Mouse (Mus musculus): ENCODE results near the gene Tgfa. TPM values are rescaled to one million over a fixed set of nuclear protein-coding genes. Genes with fewer than 3 reads are reported as not detected.
A peak's percentile ranks its signal among the peaks of the same experiment; 100 is the strongest.

The Tgfa gene
- polyA plus RNA-seq, 1 experiment from 2014 or later, result 3.0 TPM

GRCm38 (mm10) chr6:86167851-86168250 lies 27.2 kb upstream of the Tgfa start:
- Histone ChIP-seq H3K36me3 (replicated peaks; ENCODE audit: insufficient read depth, low read length) (no peaks in the 10 kb centered on the region), H3K4me3 (ENCODE audit: low read depth, low read length) (no peak overlapping the region), H3K9ac (replicated peaks) (no peak overlapping the region), H3K27ac (ENCODE audit: low read depth) (no peak overlapping the region), H3K4me1 (ENCODE audit: insufficient read depth) (no peaks in the 10 kb centered on the region), H3K4me2 (ENCODE audit: low read depth, low read length) (no peak overlapping the region), H3K9me3 (ENCODE audit: low read length) (no peaks in the 10 kb centered on the region), H3K27me3 (ENCODE audit: insufficient read depth, low read length) (no peaks in the 10 kb centered on the region)
- TF ChIP-seq CTCF (IDR thresholded peaks at IDR 0.05; ENCODE audit: low read depth) (no peak), EP300 (IDR thresholded peaks at IDR 0.05; ENCODE audit: low read depth) (no peak)
- WGBS (ENCODE audit: insufficient replicate concordance), result 74% methylated on average over 5 of the region's 5 CpGs
- DNase-seq (no peak), ATAC-seq (no peak)

DNA sequence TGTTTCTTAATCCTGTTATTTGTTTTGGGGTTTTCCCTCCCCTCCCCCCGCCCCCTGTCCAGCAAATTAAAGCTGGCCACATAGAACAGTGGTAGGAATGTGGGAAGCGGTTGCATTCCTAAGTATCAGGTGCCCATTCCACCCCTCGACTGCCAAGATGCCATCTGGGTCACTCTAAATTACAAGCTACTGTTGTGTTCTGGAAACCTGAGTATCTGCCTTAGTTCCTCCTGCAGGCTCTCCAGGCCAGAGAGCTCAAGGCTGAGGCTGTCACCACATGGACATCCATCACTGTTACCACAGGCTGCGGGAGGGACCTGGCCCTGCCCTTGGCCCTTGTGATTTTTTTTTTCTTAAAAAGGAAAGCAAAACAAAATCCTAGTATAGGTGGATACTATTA lies 25.9 kb upstream of the Tgfa start:
- Histone ChIP-seq H3K4me2 (ENCODE audit: low read depth, low read length) (no peak overlapping the region), H3K4me1 (ENCODE audit: insufficient read depth) (no peaks in the 10 kb centered on the region), H3K36me3 (replicated peaks; ENCODE audit: insufficient read depth, low read length) (no peaks in the 10 kb centered on the region), H3K27me3 (ENCODE audit: insufficient read depth, low read length) (no peaks in the 10 kb centered on the region), H3K9ac (replicated peaks) (no peak overlapping the region), H3K27ac (ENCODE audit: low read depth) (no peak overlapping the region), H3K4me3 (ENCODE audit: low read depth, low read length) (no peak overlapping the region), H3K9me3 (ENCODE audit: low read length) (no peaks in the 10 kb centered on the region)
- ATAC-seq (no peak), DNase-seq (no peak)
- TF ChIP-seq EP300 (IDR thresholded peaks at IDR 0.05; ENCODE audit: low read depth), result no peak
- WGBS (ENCODE audit: insufficient replicate concordance), result 43% methylated on average over 4 of the region's 4 CpGs

DNA sequence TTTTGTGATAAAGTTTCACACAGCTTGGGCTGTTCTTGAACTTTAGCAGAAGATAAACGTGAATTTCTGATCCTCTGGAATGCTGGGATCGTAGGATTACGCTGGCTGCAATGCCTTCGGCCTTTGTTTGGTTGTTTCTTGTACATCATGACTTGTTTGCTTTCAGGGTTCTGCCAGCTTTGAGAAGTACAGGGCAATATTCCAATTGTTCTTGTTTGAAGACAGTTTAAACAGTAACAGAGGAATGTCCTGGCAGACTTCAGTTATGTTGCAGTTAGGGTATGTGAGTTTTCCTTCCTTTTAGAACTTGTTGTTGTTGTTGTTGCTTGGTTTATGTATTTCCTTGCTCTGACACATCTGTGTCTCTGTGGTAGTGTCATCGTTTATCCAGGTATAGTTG lies 18.8 kb upstream of the Tgfa start:
- 51% methylated on average over 5 of the region's 5 CpGs for WGBS (ENCODE audit: insufficient replicate concordance)
- Histone ChIP-seq H3K4me2 (ENCODE audit: low read depth, low read length) (peak overlapping the region; percentile 45), H3K27ac (ENCODE audit: low read depth) (peak overlapping the region; percentile 36), H3K9me3 (ENCODE audit: low read length) (no peaks in the 10 kb centered on the region), H3K36me3 (replicated peaks; ENCODE audit: insufficient read depth, low read length) (no peaks in the 10 kb centered on the region), H3K27me3 (ENCODE audit: insufficient read depth, low read length) (no peaks in the 10 kb centered on the region), H3K4me1 (ENCODE audit: insufficient read depth) (peaks cover 12% of the 10 kb centered on the region), H3K4me3 (ENCODE audit: low read depth, low read length) (no peak overlapping the region), H3K9ac (replicated peaks) (no peak overlapping the region)
- no peak for TF ChIP-seq EP300 (IDR thresholded peaks at IDR 0.05; ENCODE audit: low read depth)
- no peak for TF ChIP-seq CTCF (IDR thresholded peaks at IDR 0.05; ENCODE audit: low read depth)
- ATAC-seq (no peak), DNase-seq (no peak)

- no peaks in the 10 kb centered on the region for H3K36me3 ChIP-seq (replicated peaks; ENCODE audit: insufficient read depth, low read length)
- no peaks in the 10 kb centered on the region for H3K27me3 ChIP-seq (ENCODE audit: insufficient read depth, low read length)
- H3K27ac ChIP-seq (ENCODE audit: low read depth), result peak overlapping the region; percentile 36
- no peak overlapping the region for H3K9ac ChIP-seq (replicated peaks)
- peak overlapping the region; percentile 45 for H3K4me2 ChIP-seq (ENCODE audit: low read depth, low read length)
- H3K4me1 ChIP-seq (ENCODE audit: insufficient read depth), result peaks cover 12% of the 10 kb centered on the region
- no peak overlapping the region for H3K4me3 ChIP-seq (ENCODE audit: low read depth, low read length)
- TF ChIP-seq EP300 (IDR thresholded peaks at IDR 0.05; ENCODE audit: low read depth) (no peak), CTCF (IDR thresholded peaks at IDR 0.05; ENCODE audit: low read depth) (no peak)
- ATAC-seq, result no peak
- no peak for DNase-seq
- H3K9me3 ChIP-seq (ENCODE audit: low read length), result no peaks in the 10 kb centered on the region
- 59% methylated on average over 6 of the region's 6 CpGs for WGBS (ENCODE audit: insufficient replicate concordance)
These were observed 18.3 kb upstream of the Tgfa start for GRCm38 (mm10) chr6:86176721-86177120.

- Histone ChIP-seq H3K9ac (replicated peaks) (no peak overlapping the region), H3K27me3 (ENCODE audit: insufficient read depth, low read length) (no peaks in the 10 kb centered on the region), H3K4me1 (ENCODE audit: insufficient read depth) (peaks cover 12% of the 10 kb centered on the region), H3K4me2 (ENCODE audit: low read depth, low read length) (no peak overlapping the region), H3K36me3 (replicated peaks; ENCODE audit: insufficient read depth, low read length) (no peaks in the 10 kb centered on the region), H3K4me3 (ENCODE audit: low read depth, low read length) (no peak overlapping the region), H3K9me3 (ENCODE audit: low read length) (no peaks in the 10 kb centered on the region), H3K27ac (ENCODE audit: low read depth) (peak overlapping the region; percentile 36; the same call in 1 of the 2 replicates)
- no peak for ATAC-seq
- WGBS (ENCODE audit: insufficient replicate concordance), result 84% methylated on average over 9 of the region's 9 CpGs
- no peak for TF ChIP-seq EP300 (IDR thresholded peaks at IDR 0.05; ENCODE audit: low read depth)
- no peak for TF ChIP-seq CTCF (IDR thresholded peaks at IDR 0.05; ENCODE audit: low read depth)
- DNase-seq, result no peak
These were observed 17.6 kb upstream of the Tgfa start for GRCm38 (mm10) chr6:86177331-86177982.

DNA sequence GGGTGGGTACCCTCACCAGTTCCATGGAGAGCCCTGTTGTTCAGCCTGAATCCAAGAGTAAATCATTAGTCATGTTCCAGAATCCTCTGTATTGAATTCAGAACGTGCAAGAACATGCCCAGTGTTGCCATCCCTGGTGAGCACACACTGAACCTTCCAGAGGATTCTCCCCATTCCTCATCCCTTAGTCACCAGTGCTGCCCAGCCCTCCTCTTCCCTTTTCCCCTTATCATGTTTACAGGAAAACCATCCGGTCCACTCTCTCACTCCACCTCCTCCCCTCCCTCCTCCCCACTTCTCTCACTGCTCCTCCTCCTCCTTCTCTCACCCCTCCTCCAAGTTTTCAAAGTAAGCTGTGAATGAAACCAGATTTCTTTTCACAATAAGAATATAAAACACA lies 14.4 kb upstream of the Tgfa start:
- peak; percentile 56 for ATAC-seq
- no peak overlapping the region for H3K27ac ChIP-seq (ENCODE audit: low read depth)
- DNase-seq, result no peak

More for the DNA sequence above, 14.4 kb upstream of the Tgfa start:
- no peak overlapping the region for H3K9ac ChIP-seq (replicated peaks)
- no peaks in the 10 kb centered on the region for H3K27me3 ChIP-seq (ENCODE audit: insufficient read depth, low read length)
- 13% methylated on average over 2 of the region's 2 CpGs for WGBS (ENCODE audit: insufficient replicate concordance)
- H3K4me1 ChIP-seq (ENCODE audit: insufficient read depth), result peaks cover 12% of the 10 kb centered on the region
- no peak overlapping the region for H3K4me2 ChIP-seq (ENCODE audit: low read depth, low read length)
- H3K9me3 ChIP-seq (ENCODE audit: low read length), result no peaks in the 10 kb centered on the region
- no peak overlapping the region for H3K4me3 ChIP-seq (ENCODE audit: low read depth, low read length)
- H3K36me3 ChIP-seq (replicated peaks; ENCODE audit: insufficient read depth, low read length), result no peaks in the 10 kb centered on the region
- no peak for TF ChIP-seq EP300 (IDR thresholded peaks at IDR 0.05; ENCODE audit: low read depth)
- TF ChIP-seq CTCF (IDR thresholded peaks at IDR 0.05; ENCODE audit: low read depth), result no peak

Data from liver, postnatal 0 days (tissue).